Mouse (Mus musculus): Measurements from ENCODE around the gene Necap2. TPM values are rescaled to one million over a fixed set of nuclear protein-coding genes. Genes with fewer than 3 reads are reported as not detected.

Gene Necap2
- polyA plus RNA-seq, 1 experiment from 2014 or later = 43.2 TPM

DNA sequence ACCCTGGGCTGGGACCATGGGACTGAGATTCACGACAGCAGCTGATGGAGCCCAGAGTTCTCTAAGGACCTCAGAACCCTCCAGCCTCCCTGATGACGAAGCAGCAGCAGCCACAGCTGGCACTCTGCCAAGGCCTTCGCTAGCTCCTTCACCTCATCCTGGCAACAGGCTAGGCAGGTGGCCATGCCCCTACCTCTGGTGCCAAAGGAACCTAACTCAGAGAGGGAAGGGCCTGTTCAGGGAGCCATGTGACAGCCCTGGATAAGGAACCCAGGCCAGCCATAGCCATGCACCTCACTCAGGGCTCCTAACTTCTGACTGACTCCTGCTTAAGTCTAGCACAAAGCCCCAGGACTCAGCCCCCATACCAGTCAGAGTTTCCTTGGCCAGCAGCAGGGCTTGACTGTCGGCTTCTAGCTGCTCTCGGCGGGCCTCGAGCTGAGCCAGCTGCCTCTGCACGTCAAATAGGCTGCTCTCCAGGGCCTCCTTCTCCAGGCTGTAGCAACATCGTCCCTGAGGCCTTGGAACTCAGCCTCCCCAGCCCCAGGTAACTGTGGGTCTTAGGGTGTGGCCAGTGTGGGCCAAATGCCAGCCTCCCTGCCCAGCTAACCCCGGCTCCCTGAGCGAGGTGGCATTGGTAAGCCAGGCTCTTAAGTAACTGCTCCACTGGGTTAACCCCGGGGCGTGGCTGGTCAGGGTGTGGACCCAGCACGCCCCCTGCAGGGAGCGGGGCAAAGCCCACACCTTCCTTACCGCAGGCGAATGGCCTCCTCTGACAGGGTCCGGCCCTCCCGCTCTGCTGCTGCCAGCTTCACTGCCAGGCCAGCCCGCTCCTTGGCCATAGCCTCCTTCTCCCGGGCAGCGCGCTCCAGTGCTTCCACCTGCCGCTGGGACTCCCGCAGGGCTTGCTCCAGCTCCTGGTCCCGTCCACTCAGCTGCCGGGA, 44.3 kb downstream of the Necap2 start:
- Histone ChIP-seq H3K4me2 (no peak overlapping the region), H3K9me3 (replicated peaks) (no peaks in the 10 kb centered on the region), H3K36me3 (peaks cover 77% of the 10 kb centered on the region), H3K27me3 (replicated peaks) (no peaks in the 10 kb centered on the region), H3K4me3 (no peak overlapping the region), H3K27ac (ENCODE audit: poor library complexity, severe bottlenecking) (no peak overlapping the region), H3K4me1 (replicated peaks) (peaks cover 11% of the 10 kb centered on the region; the same call in 1 of the 2 replicates), H3K9ac (0 out of 2 replicates have a peak overlapping the region, but pooled peaks have one; percentile 2)
- 82% methylated on average over 27 of the region's 27 CpGs for WGBS
- no peak for ATAC-seq (ENCODE audit: insufficient number of reproducible peaks, low FRiP score)

DNA sequence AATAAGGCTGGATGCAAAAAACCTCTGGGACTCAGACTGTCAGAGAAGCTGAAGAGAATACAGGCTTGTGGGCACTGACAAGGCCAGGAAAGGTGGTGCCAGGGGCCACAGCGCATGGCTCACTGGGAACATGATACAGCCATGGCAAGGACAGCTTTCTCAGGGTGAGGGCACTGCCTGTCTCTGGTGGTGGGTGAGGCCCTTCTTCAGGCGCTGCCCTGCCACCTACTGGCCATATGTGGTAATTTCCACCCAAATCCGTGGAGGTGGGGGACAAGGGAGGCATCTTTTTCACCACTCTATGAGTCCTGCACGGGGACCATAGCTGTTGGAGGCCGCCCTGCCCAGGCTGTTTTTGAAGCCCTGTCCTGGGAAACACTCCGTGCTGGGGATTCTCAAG, 46.4 kb downstream of the Necap2 start:
- H3K36me3 ChIP-seq = peaks cover 68% of the 10 kb centered on the region
- H3K27ac ChIP-seq (ENCODE audit: poor library complexity, severe bottlenecking) = no peak overlapping the region
- peaks cover 11% of the 10 kb centered on the region; the same call in 1 of the 2 replicates for H3K4me1 ChIP-seq (replicated peaks)
- no peaks in the 10 kb centered on the region for H3K9me3 ChIP-seq (replicated peaks)
- no peaks in the 10 kb centered on the region for H3K27me3 ChIP-seq (replicated peaks)
- H3K4me3 ChIP-seq = no peak overlapping the region
- ATAC-seq (ENCODE audit: insufficient number of reproducible peaks, low FRiP score) = no peak
- H3K4me2 ChIP-seq = no peak overlapping the region
- WGBS = 13% methylated on average over 6 of the region's 6 CpGs
- H3K9ac ChIP-seq = no peak overlapping the region

- Histone ChIP-seq H3K4me3 (no peak overlapping the region), H3K36me3 (peaks cover 64% of the 10 kb centered on the region), H3K27ac (ENCODE audit: poor library complexity, severe bottlenecking) (no peak overlapping the region), H3K9ac (no peak overlapping the region), H3K27me3 (replicated peaks) (no peaks in the 10 kb centered on the region), H3K4me1 (replicated peaks) (peaks cover 13% of the 10 kb centered on the region), H3K9me3 (replicated peaks) (no peaks in the 10 kb centered on the region), H3K4me2 (no peak overlapping the region)
- WGBS = 86% methylated on average over 18 of the region's 18 CpGs
- no peak for ATAC-seq (ENCODE audit: insufficient number of reproducible peaks, low FRiP score)
Observed at GRCm38 (mm10) chr4:141030541-141031206, 47.5 kb downstream of the Necap2 start.

- Histone ChIP-seq H3K9me3 (replicated peaks) (no peaks in the 10 kb centered on the region), H3K4me2 (no peak overlapping the region), H3K27me3 (replicated peaks) (no peaks in the 10 kb centered on the region), H3K9ac (no peak overlapping the region), H3K4me3 (no peak overlapping the region), H3K4me1 (replicated peaks) (peaks cover 42% of the 10 kb centered on the region), H3K27ac (ENCODE audit: poor library complexity, severe bottlenecking) (no peak overlapping the region), H3K36me3 (peaks cover 27% of the 10 kb centered on the region)
- ATAC-seq (ENCODE audit: insufficient number of reproducible peaks, low FRiP score) = no peak
- 73% methylated on average over 27 of the region's 27 CpGs for WGBS
Observed at GRCm38 (mm10) chr4:141024992-141025391, 53.2 kb downstream of the Necap2 start.

DNA sequence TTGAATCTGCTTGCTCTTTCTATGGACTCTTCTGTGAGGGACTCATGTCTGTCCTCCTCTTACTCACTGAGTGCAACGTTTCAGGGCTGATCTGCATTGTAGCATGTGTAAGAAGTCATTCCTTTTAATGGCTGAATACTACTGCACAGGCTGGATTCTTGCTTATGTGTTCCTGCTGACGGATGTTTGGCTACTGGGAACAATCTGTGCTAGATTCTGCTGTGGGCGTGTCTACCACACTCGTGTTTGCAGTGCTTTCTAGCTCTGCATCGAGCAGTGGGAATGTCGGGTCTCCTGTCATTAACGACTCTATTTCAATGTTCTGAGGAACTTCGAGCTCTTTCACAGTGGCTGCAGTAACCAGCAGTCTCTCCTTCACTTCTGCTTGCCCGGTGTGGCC, 54.1 kb downstream of the Necap2 start:
- Histone ChIP-seq H3K4me2 (no peak overlapping the region), H3K4me3 (no peak overlapping the region), H3K4me1 (replicated peaks) (peaks cover 47% of the 10 kb centered on the region), H3K9me3 (replicated peaks) (no peaks in the 10 kb centered on the region), H3K27me3 (replicated peaks) (no peaks in the 10 kb centered on the region), H3K36me3 (peaks cover 20% of the 10 kb centered on the region), H3K9ac (no peak overlapping the region), H3K27ac (ENCODE audit: poor library complexity, severe bottlenecking) (no peak overlapping the region)
- no peak for ATAC-seq (ENCODE audit: insufficient number of reproducible peaks, low FRiP score)
- WGBS = 65% methylated on average over 9 of the region's 9 CpGs

GRCm38 (mm10) chr4:141021614-141021929, 56.6 kb downstream of the Necap2 start:
- peaks cover 60% of the 10 kb centered on the region for H3K4me1 ChIP-seq (replicated peaks)
- H3K4me2 ChIP-seq = peak overlapping the region; percentile 43; the same call in 1 of the 2 replicates
- ATAC-seq (ENCODE audit: insufficient number of reproducible peaks, low FRiP score) = peak; percentile 11; the same call in 1 of the 2 replicates
- peak overlapping the region; percentile 96 for H3K27ac ChIP-seq (ENCODE audit: poor library complexity, severe bottlenecking)
- WGBS = 69% methylated on average over 11 of the region's 11 CpGs
- no peaks in the 10 kb centered on the region for H3K27me3 ChIP-seq (replicated peaks)
- H3K4me3 ChIP-seq = no peak overlapping the region
- peaks cover 27% of the 10 kb centered on the region for H3K36me3 ChIP-seq
- peak overlapping the region; percentile 43; the same call in 1 of the 2 replicates for H3K9ac ChIP-seq
- no peaks in the 10 kb centered on the region for H3K9me3 ChIP-seq (replicated peaks)

GRCm38 (mm10) chr4:141020811-141021613, 57.1 kb downstream of the Necap2 start:
- peaks cover 27% of the 10 kb centered on the region for H3K36me3 ChIP-seq
- peaks cover 65% of the 10 kb centered on the region for H3K4me1 ChIP-seq (replicated peaks)
- WGBS = 16% methylated on average over 14 of the region's 14 CpGs

GRCm38 (mm10) chr4:141020220-141020619, 57.9 kb downstream of the Necap2 start:
- Histone ChIP-seq H3K9me3 (replicated peaks) (no peaks in the 10 kb centered on the region), H3K4me1 (replicated peaks) (peaks cover 68% of the 10 kb centered on the region), H3K4me3 (no peak overlapping the region), H3K36me3 (peaks cover 30% of the 10 kb centered on the region), H3K27ac (ENCODE audit: poor library complexity, severe bottlenecking) (peak overlapping the region; percentile 96), H3K27me3 (replicated peaks) (no peaks in the 10 kb centered on the region), H3K9ac (peak overlapping the region; percentile 62), H3K4me2 (peak overlapping the region; percentile 43)
- no peak for ATAC-seq (ENCODE audit: insufficient number of reproducible peaks, low FRiP score)
- 82% methylated on average over 17 of the region's 17 CpGs for WGBS

More at GRCm38 (mm10) chr4:141020811-141021613, 57.1 kb downstream of the Necap2 start:
- Histone ChIP-seq H3K4me3 (no peak overlapping the region), H3K9me3 (replicated peaks) (no peaks in the 10 kb centered on the region), H3K9ac (peak overlapping the region; percentile 62), H3K27ac (ENCODE audit: poor library complexity, severe bottlenecking) (peak overlapping the region; percentile 96), H3K4me2 (peak overlapping the region; percentile 43), H3K27me3 (replicated peaks) (no peaks in the 10 kb centered on the region)
- peak; percentile 82 for ATAC-seq (ENCODE audit: insufficient number of reproducible peaks, low FRiP score)

DNA sequence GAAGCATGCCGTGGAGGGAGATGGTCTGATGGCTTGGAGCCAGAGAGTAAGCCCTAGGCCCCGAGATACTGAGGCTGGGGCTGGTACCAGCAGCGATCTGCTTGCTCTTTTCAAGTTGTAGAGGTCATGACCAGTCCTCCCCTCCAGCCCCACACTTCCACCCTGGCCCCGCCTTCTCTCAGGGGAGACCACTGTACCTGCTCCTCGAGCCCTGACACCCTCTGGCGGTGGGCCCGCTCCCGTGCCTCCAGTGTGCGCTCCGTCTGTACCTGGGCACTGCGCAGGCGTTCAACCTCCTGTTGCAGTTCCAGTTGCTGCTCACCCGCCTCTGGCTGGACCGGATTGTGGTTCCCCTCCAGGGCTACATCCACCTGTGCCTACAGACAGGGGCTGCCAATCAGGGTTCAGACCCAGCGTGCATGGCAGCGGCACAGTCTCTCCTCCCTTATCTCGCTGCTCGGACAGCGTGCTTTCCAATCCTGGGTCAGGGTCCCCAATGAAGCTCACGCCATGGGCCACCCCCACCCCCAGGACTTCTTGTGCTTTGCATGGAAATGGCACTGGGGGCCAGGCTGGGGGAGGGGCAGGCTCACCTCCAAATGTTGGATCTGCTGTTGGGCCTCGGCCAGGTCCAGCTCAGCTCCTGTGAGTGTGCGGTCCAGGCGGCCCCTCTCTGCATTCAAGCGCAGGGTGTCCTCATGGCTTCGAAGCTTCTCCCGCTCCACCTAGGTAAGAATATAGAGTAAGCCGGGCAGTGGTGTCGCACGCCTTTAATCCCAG, 60.3 kb downstream of the Necap2 start:
- 76% methylated on average over 29 of the region's 29 CpGs for WGBS
- H3K9ac ChIP-seq = no peak overlapping the region
- peaks cover 55% of the 10 kb centered on the region for H3K4me1 ChIP-seq (replicated peaks)
- peaks cover 54% of the 10 kb centered on the region for H3K36me3 ChIP-seq
- H3K9me3 ChIP-seq (replicated peaks) = no peaks in the 10 kb centered on the region
- H3K27ac ChIP-seq (ENCODE audit: poor library complexity, severe bottlenecking) = 0 out of 2 replicates have a peak overlapping the region, but pooled peaks have one; percentile 40
- no peaks in the 10 kb centered on the region for H3K27me3 ChIP-seq (replicated peaks)
- no peak overlapping the region for H3K4me3 ChIP-seq
- ATAC-seq (ENCODE audit: insufficient number of reproducible peaks, low FRiP score) = no peak
- no peak overlapping the region for H3K4me2 ChIP-seq

Measured in heart, embryonic 12.5 days (tissue).